Mouse (Mus musculus) embryonic fibroblast, embryonic 13.5 days (primary cell): ENCODE measurements around the gene Tcea3.

ENCODE experiments used
- CTCF ChIP-seq: IDR thresholded peaks from 2 replicates; pipeline ENCODE4 v1.5.1; 2011; ENCODE audit warnings: mild to moderate bottlenecking, control low read depth, low read length, moderate library complexity, borderline replicate concordance; ENCODE audit not compliant: insufficient read depth
- POLR2A ChIP-seq: IDR thresholded peaks from 2 replicates; pipeline ENCODE4 v1.6.1; 2011; ENCODE audit warnings: low read depth, mild to moderate bottlenecking, control low read depth, low read length, moderate library complexity

- TF ChIP-seq CTCF = no peak
- no peak for TF ChIP-seq POLR2A
Observed at GRCm38 (mm10) chr4:136255919-136256318, 8.4 kb downstream of the Tcea3 start.
